Mouse (Mus musculus) lung, adult 2 months (tissue): ENCODE measurements around the gene Myo1c. TPM values are rescaled to one million over a fixed set of nuclear protein-coding genes. Genes with fewer than 3 reads are reported as not detected.

Experiments used
- DNase-seq: peaks from one replicate; pipeline ENCODE4 v3.0.0; 2022
- H3K4me1 ChIP-seq: fragments of 200-500 bp; 2 replicates; pipeline ENCODE4 v1.6.1; 2011; ENCODE audit warnings: low read length; ENCODE audit not compliant: control insufficient read depth, insufficient read depth
- H3K4me3 ChIP-seq: fragments of 200-500 bp; replicated peaks from 2 replicates; pipeline ENCODE3; 2011; ENCODE audit warnings: low read depth, mild to moderate bottlenecking, control low read depth, low read length; ENCODE audit errors: extremely low read depth
- CTCF ChIP-seq: fragments of 200-500 bp; IDR thresholded peaks from 2 replicates; pipeline ENCODE4 v1.5.1; 2011; ENCODE audit warnings: mild to moderate bottlenecking, low read length, control low read depth; ENCODE audit not compliant: insufficient read depth
- POLR2A ChIP-seq: fragments of 200-500 bp; IDR thresholded peaks from 2 replicates; pipeline ENCODE4 v1.6.1; 2011; ENCODE audit warnings: low read depth, mild to moderate bottlenecking, control low read depth, low read length, borderline replicate concordance; ENCODE audit errors: extremely low read depth
- WGBS: fragments of 180-500 bp; shearing (Covaris S2); methylation state at CpG from one replicate; pipeline ENCODE4 v1.1.7; 2018; 5-methylcytosine and 5-hydroxymethylcytosine counted together
- polyA plus RNA-seq: library from polyadenylated mRNA; depleted of rRNA; stranded (reverse); fragments of >200 nt; gene quantifications from 2 replicates; pipeline ENCODE4 v1.2.3, GENCODE M21; 2012; rRNA removed

The Myo1c gene
- polyA plus RNA-seq, result 216 and 256 TPM in 2 replicates

- 62% methylated on average over 7 of the region's 7 CpGs for WGBS
- peak within 1 kb of the TSS; percentile 92 for H3K4me3 ChIP-seq
- H3K4me1 ChIP-seq, result peaks cover 43% of the 10 kb centered on the region
- DNase-seq, result no peak
- TF ChIP-seq CTCF (no peak), POLR2A (0 out of 2 replicates have a peak, but pooled peaks have one; percentile 39)
These were observed at the start of gene Myo1c for GRCm38 (mm10) chr11:75650311-75650710. Gene Myo1c (plus strand): TSS chr11:75650504.

- DNase-seq, result no peak
- H3K4me1 ChIP-seq, result no peaks in the 10 kb centered on the region
- H3K4me3 ChIP-seq, result no peak overlapping the region
- 58% methylated on average over 5 of the region's 5 CpGs for WGBS
- TF ChIP-seq CTCF, result no peak
These were observed 45.5 kb upstream of the Myo1c start for GRCm38 (mm10) chr11:75604826-75605225.

GRCm38 (mm10) chr11:75605318-75605717, 45.0 kb upstream of the Myo1c start:
- TF ChIP-seq POLR2A, result no peak
- no peak for TF ChIP-seq CTCF
- no peak for DNase-seq
- H3K4me3 ChIP-seq, result no peak overlapping the region
- 16% methylated on average over 1 of the region's 1 CpGs for WGBS
- H3K4me1 ChIP-seq, result no peaks in the 10 kb centered on the region

GRCm38 (mm10) chr11:75608776-75609175, 41.5 kb upstream of the Myo1c start:
- no peak for DNase-seq
- TF ChIP-seq CTCF (no peak), POLR2A (no peak)
- Histone ChIP-seq H3K4me3 (no peak overlapping the region), H3K4me1 (no peaks in the 10 kb centered on the region)
- 85% methylated on average over 5 of the region's 5 CpGs for WGBS

- Histone ChIP-seq H3K4me1 (no peaks in the 10 kb centered on the region), H3K4me3 (no peak overlapping the region)
- no peak for DNase-seq
- TF ChIP-seq POLR2A (no peak), CTCF (no peak)
- 76% methylated on average over 2 of the region's 2 CpGs for WGBS
These were observed 40.3 kb upstream of the Myo1c start for GRCm38 (mm10) chr11:75610021-75610420.

GRCm38 (mm10) chr11:75614769-75615168, 35.5 kb upstream of the Myo1c start:
- no peak for DNase-seq
- TF ChIP-seq CTCF (no peak), POLR2A (no peak)
- 95% methylated on average over 1 of the region's 1 CpGs for WGBS

GRCm38 (mm10) chr11:75615556-75615955, 34.7 kb upstream of the Myo1c start:
- peaks cover 11% of the 10 kb centered on the region for H3K4me1 ChIP-seq
- no peak for DNase-seq
- no peak overlapping the region for H3K4me3 ChIP-seq
- WGBS, result 69% methylated on average over 2 of the region's 2 CpGs
- TF ChIP-seq CTCF, result no peak
- TF ChIP-seq POLR2A, result no peak

More at GRCm38 (mm10) chr11:75614769-75615168, 35.5 kb upstream of the Myo1c start:
- peaks cover 3% of the 10 kb centered on the region for H3K4me1 ChIP-seq
- no peak overlapping the region for H3K4me3 ChIP-seq

- DNase-seq, result no peak
These were observed 31.2 kb upstream of the Myo1c start for GRCm38 (mm10) chr11:75619133-75619532.

GRCm38 (mm10) chr11:75620136-75620780, 30.0 kb upstream of the Myo1c start:
- DNase-seq, result no peak
- 36% methylated on average over 12 of the region's 12 CpGs for WGBS

More at GRCm38 (mm10) chr11:75619133-75619532, 31.2 kb upstream of the Myo1c start:
- WGBS, result 59% methylated on average over 5 of the region's 5 CpGs
- Histone ChIP-seq H3K4me3 (no peak overlapping the region), H3K4me1 (peaks cover 24% of the 10 kb centered on the region)
- TF ChIP-seq CTCF, result peak; percentile 62
- no peak for TF ChIP-seq POLR2A

GRCm38 (mm10) chr11:75621426-75621825, 28.9 kb upstream of the Myo1c start:
- no peak for DNase-seq
- TF ChIP-seq POLR2A (no peak), CTCF (no peak)
- Histone ChIP-seq H3K4me3 (no peak overlapping the region), H3K4me1 (peaks cover 35% of the 10 kb centered on the region)
- WGBS, result 50% methylated on average over 2 of the region's 2 CpGs

More at GRCm38 (mm10) chr11:75620136-75620780, 30.0 kb upstream of the Myo1c start:
- Histone ChIP-seq H3K4me1 (peaks cover 27% of the 10 kb centered on the region), H3K4me3 (no peak overlapping the region)
- TF ChIP-seq CTCF, result no peak

- Histone ChIP-seq H3K4me1 (peaks cover 35% of the 10 kb centered on the region), H3K4me3 (no peak overlapping the region)
- 79% methylated on average over 2 of the region's 2 CpGs for WGBS
- TF ChIP-seq CTCF (no peak), POLR2A (no peak)
- no peak for DNase-seq
These were observed 27.5 kb upstream of the Myo1c start for GRCm38 (mm10) chr11:75622588-75623329.
